Mouse (Mus musculus): ENCODE measurements around the gene Riok2.

DNA sequence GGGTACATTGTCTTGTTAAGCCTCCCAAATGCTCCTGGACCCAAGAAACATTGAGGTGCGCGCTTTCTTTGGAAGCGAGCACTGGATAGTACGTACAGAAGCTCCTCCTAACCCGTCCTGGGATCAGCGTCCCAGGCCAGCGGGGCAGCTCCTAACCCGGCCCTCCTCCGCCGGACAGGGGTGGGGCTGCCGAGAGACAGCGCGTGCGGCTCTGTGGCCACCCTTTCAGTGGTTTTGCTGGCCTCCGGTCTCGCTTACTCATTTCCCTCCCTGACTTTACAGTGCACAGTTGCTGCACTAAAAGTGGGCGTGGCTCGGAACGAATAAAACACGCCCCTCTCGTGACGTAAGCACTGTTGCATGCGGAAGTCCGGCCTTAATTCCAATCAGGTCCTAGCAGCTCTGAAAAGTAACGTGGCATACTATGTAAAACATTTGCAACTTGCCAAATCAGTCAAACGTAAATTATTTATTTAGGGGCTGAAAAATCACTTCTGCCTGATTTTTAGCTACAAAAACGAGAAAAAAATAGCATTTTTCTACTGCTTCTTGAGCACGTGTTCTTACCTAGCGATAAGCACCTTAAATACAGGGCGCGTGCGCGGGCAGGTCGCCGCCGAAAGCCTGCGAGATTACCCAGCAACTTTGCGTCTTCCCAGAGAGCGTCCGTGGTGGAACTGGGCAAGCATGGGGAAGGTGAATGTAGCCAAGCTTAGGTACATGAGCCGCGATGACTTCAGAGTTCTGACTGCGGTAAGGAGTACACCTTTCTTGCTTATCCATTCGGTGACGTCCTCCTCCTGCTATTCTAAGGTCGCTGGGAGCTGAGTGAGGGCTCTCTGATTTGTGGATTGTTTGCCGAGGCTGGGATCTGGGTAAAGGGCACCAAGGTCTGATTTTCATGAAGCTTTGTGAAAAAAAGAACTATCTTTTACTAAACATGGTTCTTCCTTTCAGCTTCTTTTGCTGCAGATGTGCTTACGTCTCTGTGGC lies at the start of gene Riok2:
- TF ChIP-seq CTCF (IDR thresholded peaks at IDR 0.05; ENCODE audit: control insufficient read depth, insufficient read depth, insufficient read length): no peak
- peak; percentile 99 for TF ChIP-seq MAX (IDR thresholded peaks at IDR 0.05)
- TF ChIP-seq USF1 (IDR thresholded peaks at IDR 0.05; ENCODE audit: low read depth): peak; percentile 78
- TF ChIP-seq MYOG (IDR thresholded peaks at IDR 0.05; ENCODE audit: control insufficient read depth, extremely low read depth, insufficient read length): no peak
- no peak for TF ChIP-seq MYOD1 (IDR thresholded peaks at IDR 0.05; ENCODE audit: control insufficient read depth, insufficient read length, low read depth)
- TF ChIP-seq FOSL1 (IDR thresholded peaks at IDR 0.05; ENCODE audit: insufficient read depth, low read length, poor library complexity, severe bottlenecking): no peak
- no peak for TF ChIP-seq CEBPB (IDR thresholded peaks at IDR 0.05; ENCODE audit: low read depth)
